Mouse (Mus musculus) cerebellum, adult 9-11 months (tissue): ENCODE data around the gene Naaladl2.

Experiments used
- DNase-seq: peaks from one replicate; pipeline ENCODE4 v3.0.0; 2022

Naaladl2 gene

GRCm38 (mm10) chr3:23907682-23908081, 1236.4 kb downstream of the Naaladl2 start:
- no peak for DNase-seq

- DNase-seq, result no peak
These were observed 1278.4 kb downstream of the Naaladl2 start for GRCm38 (mm10) chr3:23865688-23866087.

- DNase-seq, result no peak
These were observed 1286.8 kb downstream of the Naaladl2 start for GRCm38 (mm10) chr3:23857275-23857674.

- no peak for DNase-seq
These were observed 1326.5 kb downstream of the Naaladl2 start for GRCm38 (mm10) chr3:23817585-23817984.

GRCm38 (mm10) chr3:23758746-23759145, 1385.3 kb downstream of the Naaladl2 start:
- no peak for DNase-seq
